Mouse (Mus musculus) heart, embryonic 14.5 days (tissue): ENCODE measurements around the gene Phactr2. TPM values are rescaled to one million over a fixed set of nuclear protein-coding genes. Genes with fewer than 3 reads are reported as not detected.
"Not testable (repeated sequence)": the region's sequence is repeated elsewhere in the genome, so short reads cannot be mapped to it uniquely, and the experiment has no call there.

ENCODE experiments used
- ATAC-seq: fragments of 200-750 bp; cut with Nextera tagmentation; 2 replicates; pipeline ENCODE4 v1.8.0; 2017; ENCODE audit warnings: low read depth, moderate TSS enrichment; ENCODE audit not compliant: insufficient number of reproducible peaks, insufficient read depth, low FRiP score
- H3K27ac ChIP-seq, 2 experiments: fragments of 200-500 bp in 1 of 2; fragments of 300-500 bp in 1 of 2; sonication (generic) in 1 of 2; replicated peaks in 1 of 2; 2 replicates each; pipeline ENCODE4 v1.5.1; 2012 to 2014; ENCODE audit warnings: low read depth in 2 of 2, low read length in 2 of 2, control low read depth in 1 of 2, mild to moderate bottlenecking in 1 of 2, mixed read lengths in 1 of 2; ENCODE audit not compliant: control insufficient read depth in 1 of 2, insufficient read depth in 1 of 2
- H3K27me3 ChIP-seq: fragments of 300-500 bp; sonication (generic); 2 replicates; pipeline ENCODE4 v1.6.1; 2014; ENCODE audit warnings: mild to moderate bottlenecking, low read length, control low read depth; ENCODE audit not compliant: control insufficient read depth, insufficient read depth
- H3K36me3 ChIP-seq: fragments of 300-500 bp; sonication (generic); 2 replicates; pipeline ENCODE4 v1.6.1; 2014; ENCODE audit warnings: mild to moderate bottlenecking, control low read depth, low read length, mixed read lengths; ENCODE audit not compliant: control insufficient read depth, insufficient read depth
- H3K4me1 ChIP-seq, 2 experiments: fragments of 200-500 bp in 1 of 2; fragments of 300-500 bp in 1 of 2; sonication (generic) in 1 of 2; 2 replicates each; pipeline ENCODE4 v1.6.1; 2012 to 2014; ENCODE audit warnings: low read length in 2 of 2, control low read depth in 1 of 2, mixed read lengths in 1 of 2; ENCODE audit not compliant: control insufficient read depth in 2 of 2, insufficient read depth in 2 of 2
- H3K4me2 ChIP-seq: fragments of 300-500 bp; sonication (generic); 2 replicates; pipeline ENCODE4 v1.6.1; 2014; ENCODE audit warnings: mild to moderate bottlenecking, low read length
- H3K4me3 ChIP-seq, 2 experiments: fragments of 200-500 bp in 1 of 2; fragments of 300-500 bp in 1 of 2; sonication (generic) in 1 of 2; 2 replicates each; pipeline ENCODE4 v1.5.1; 2012 to 2014; ENCODE audit warnings: low read length in 2 of 2, mild to moderate bottlenecking in 2 of 2, control low read depth in 1 of 2, low read depth in 1 of 2, moderate library complexity in 1 of 2; ENCODE audit not compliant: control insufficient read depth in 1 of 2, insufficient read depth in 1 of 2
- H3K9ac ChIP-seq: fragments of 300-500 bp; sonication (generic); 2 replicates; pipeline ENCODE4 v1.6.1; 2014; ENCODE audit warnings: mild to moderate bottlenecking, low read length
- H3K9me3 ChIP-seq: fragments of 300-500 bp; sonication (generic); 2 replicates; pipeline ENCODE4 v1.6.1; 2016; ENCODE audit warnings: low read length, control low read depth; ENCODE audit not compliant: control insufficient read depth
- WGBS: fragments of 180-500 bp; shearing (Covaris S2); extraction: QIAGEN DNeasy Blood & Tissue Kit; methylation state at CpG from one replicate; pipeline ENCODE4 v1.1.7; 2014; 5-methylcytosine and 5-hydroxymethylcytosine counted together
- polyA plus RNA-seq: library from polyadenylated mRNA; unstranded; fragments of >200 nt; fragmentation: Nextera tagmentation; extraction: Ambion mirVana; gene quantifications from 2 replicates; pipeline ENCODE4 v1.2.1, GENCODE M21; 2014

Phactr2 gene
- polyA plus RNA-seq, 1 experiment from 2014 or later, result 80.1 TPM

DNA sequence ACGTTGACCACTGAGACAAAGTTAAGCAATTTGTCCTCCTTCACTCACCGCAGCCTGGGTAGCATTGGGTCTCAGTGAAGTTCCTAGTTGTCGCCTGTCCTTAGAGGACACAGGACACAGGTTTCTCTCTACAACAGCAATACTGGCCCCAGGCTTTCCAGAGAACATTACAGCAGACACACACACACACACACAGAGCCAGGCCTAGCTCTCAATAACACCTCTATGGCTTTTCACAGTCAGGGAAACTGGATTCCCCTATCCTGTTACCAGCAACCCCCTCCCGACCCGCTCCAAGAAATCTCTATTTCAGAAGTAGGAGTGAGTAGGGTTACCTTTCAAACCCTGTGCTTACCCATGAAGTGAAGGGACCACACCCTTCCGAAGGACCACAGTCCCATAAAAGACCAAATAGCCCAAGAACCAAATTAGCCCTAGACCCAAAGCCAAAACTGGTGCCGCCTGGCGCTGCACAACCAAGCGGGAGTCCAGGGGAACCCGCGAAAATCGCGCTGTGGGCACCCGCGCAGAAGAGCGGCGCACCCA is 852 bp downstream of the Phactr2 start:
- Histone ChIP-seq H3K9me3 (no peaks in the 10 kb centered on the region), H3K4me3 (peak overlapping the region; percentile 75 to 92), H3K36me3 (no peaks in the 10 kb centered on the region), H3K4me2 (peak overlapping the region; percentile 96), H3K4me1 (peaks cover 9 to 16% of the 10 kb centered on the region in 2 experiments; a peak in 2 of 4 replicates), H3K9ac (peak overlapping the region; percentile 69), H3K27me3 (peaks cover 11% of the 10 kb centered on the region; the same call in 1 of the 2 replicates), H3K27ac (no peak overlapping the region)
- 13% methylated on average over 17 of the region's 17 CpGs for WGBS
- no peak for ATAC-seq

DNA sequence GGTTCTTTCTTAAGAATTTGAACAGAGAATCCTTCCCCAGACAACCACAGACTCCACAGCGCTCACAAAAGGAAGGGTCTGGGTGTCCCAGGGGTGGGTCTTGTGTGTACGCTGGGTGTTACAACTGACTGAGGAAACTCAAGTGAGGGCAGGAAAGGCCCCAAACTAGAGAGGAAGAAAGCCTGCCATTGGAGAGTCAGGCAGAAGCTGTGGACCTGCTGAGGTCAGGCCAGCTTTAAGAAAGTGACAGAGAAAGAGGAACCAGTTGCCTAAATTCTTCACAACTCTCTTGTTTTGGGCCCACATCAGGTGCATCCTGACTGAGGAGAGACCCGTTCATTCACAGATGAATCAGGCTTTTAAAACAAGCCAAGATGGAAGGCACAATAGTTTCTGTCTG is 4.0 kb downstream of the Phactr2 start:
- H3K9me3 ChIP-seq, result no peaks in the 10 kb centered on the region
- peaks cover 8% of the 10 kb centered on the region; the same call in 1 of the 2 replicates for H3K27me3 ChIP-seq
- no peak overlapping the region for H3K4me2 ChIP-seq
- ATAC-seq, result no peak
- no peak overlapping the region for H3K27ac ChIP-seq
- no peaks in the 10 kb centered on the region for H3K36me3 ChIP-seq
- no peak overlapping the region for H3K4me3 ChIP-seq
- peaks cover 9 to 22% of the 10 kb centered on the region in 2 experiments; a peak in 2 of 4 replicates for H3K4me1 ChIP-seq
- 87% methylated on average over 3 of the region's 3 CpGs for WGBS
- no peak overlapping the region for H3K9ac ChIP-seq

DNA sequence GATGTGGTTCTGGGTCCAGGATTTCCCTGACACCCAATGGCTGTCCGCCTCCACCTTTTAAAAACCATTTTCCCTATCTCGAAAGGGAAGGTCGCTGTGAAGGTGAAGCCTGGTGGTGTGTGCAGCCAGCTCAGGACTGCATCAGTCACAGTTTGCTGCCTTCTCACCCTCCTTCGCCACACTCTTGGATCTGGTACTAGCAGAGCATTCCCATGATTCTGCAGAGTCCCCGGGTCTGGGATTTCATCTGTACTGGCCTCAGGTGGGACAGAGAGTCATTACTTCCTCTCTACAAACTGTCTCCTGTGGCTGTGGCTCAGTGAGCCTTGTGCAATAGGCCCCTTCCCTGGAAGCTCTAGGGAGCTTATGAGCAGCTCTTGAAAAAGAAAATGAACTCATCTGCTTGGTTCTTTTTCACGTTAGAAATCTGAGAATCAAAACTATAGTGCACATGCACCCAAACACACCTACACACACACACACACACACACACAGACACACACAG is 6.1 kb downstream of the Phactr2 start:
- H3K36me3 ChIP-seq, H3K9me3 ChIP-seq, ATAC-seq, H3K27ac ChIP-seq, H3K9ac ChIP-seq, H3K4me1 ChIP-seq, H3K4me2 ChIP-seq, H3K27me3 ChIP-seq, H3K4me3 ChIP-seq: not testable (repeated sequence)
- 60% methylated on average over 6 of the region's 6 CpGs for WGBS

GRCm38 (mm10) chr10:13466925-13467324 is 7.3 kb downstream of the Phactr2 start:
- Histone ChIP-seq H3K27me3 (no peaks in the 10 kb centered on the region; the same call in 1 of the 2 replicates), H3K9me3 (no peaks in the 10 kb centered on the region), H3K4me3 (no peak overlapping the region), H3K36me3 (no peaks in the 10 kb centered on the region), H3K4me2 (no peak overlapping the region), H3K27ac (no peak overlapping the region), H3K9ac (no peak overlapping the region), H3K4me1 (peaks cover 0 to 8% of the 10 kb centered on the region in 2 experiments; a peak in 1 of 4 replicates)
- 65% methylated on average over 5 of the region's 5 CpGs for WGBS
- no peak for ATAC-seq

DNA sequence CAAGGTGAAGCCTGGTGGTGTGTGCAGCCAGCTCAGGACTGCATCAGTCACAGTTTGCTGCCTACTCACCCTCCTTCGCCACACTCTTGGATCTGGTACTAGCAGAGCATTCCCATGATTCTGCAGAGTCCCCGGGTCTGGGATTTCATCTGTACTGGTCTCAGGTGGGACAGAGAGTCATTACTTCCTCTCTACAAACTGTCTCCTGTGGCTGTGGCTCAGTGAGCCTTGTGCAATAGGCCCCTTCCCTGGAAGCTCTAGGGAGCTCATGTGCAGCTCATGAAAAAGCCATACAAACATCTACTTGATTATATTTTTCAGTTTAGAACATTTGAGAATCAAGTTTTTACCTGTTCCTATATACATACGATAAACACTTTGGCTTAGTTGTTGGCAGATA is 9.9 kb downstream of the Phactr2 start:
- 79% methylated on average over 3 of the region's 3 CpGs for WGBS
- H3K27me3 ChIP-seq, H3K36me3 ChIP-seq, H3K27ac ChIP-seq, ATAC-seq, H3K9ac ChIP-seq, H3K4me2 ChIP-seq, H3K4me1 ChIP-seq, H3K9me3 ChIP-seq, H3K4me3 ChIP-seq: not testable (repeated sequence)

DNA sequence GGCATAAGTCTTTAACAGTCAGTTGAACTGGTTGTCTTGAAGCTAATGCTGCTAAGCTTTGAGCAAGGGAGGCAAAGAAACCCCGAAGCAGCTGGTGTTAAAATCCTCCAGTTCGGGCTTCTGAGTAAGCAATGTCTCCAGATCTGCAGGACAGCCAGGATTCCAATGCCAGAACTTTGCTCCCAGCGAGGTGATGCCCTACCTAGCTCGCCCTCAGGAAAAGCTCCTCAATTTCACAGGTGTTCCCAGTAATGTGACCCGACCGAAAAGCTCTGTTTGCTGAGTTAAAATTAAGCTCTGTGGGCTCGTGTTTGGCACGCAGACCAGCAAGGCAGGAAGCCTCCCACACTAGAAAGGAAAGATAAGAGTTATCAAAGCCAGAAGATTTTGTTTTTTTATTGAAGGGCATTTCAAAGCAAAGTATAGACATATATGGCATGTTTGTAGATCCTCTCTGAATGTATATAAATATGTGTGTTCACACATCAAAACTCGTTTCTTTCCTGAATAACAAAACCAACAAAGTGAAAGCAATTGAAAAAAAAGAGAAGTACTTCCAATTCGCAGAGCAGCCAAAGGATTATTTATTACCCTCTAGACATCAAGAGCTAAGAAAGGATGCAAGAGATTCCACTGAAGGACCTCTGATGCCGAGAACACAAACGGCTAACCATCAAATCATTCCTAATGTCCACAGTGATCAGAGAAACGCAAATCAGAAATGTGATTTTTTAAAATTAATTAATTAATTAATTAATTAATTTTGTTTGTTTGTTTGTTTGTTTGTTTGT is 20.8 kb downstream of the Phactr2 start:
- H3K27ac ChIP-seq, result no peak overlapping the region
- no peaks in the 10 kb centered on the region for H3K36me3 ChIP-seq
- no peak overlapping the region for H3K4me3 ChIP-seq
- H3K4me1 ChIP-seq, result peaks cover 3 to 6% of the 10 kb centered on the region in 2 experiments; a peak in 2 of 4 replicates
- no peak overlapping the region for H3K9ac ChIP-seq
- ATAC-seq, result no peak
- no peaks in the 10 kb centered on the region for H3K9me3 ChIP-seq
- no peak overlapping the region for H3K4me2 ChIP-seq
- no peaks in the 10 kb centered on the region for H3K27me3 ChIP-seq
- 66% methylated on average over 13 of the region's 13 CpGs for WGBS

- H3K27ac ChIP-seq, result no peak overlapping the region
- H3K4me2 ChIP-seq, result no peak overlapping the region
- 82% methylated on average over 6 of the region's 6 CpGs for WGBS
- H3K9ac ChIP-seq, result no peak overlapping the region
- H3K4me1 ChIP-seq, result peaks cover 6 to 18% of the 10 kb centered on the region in 2 experiments
- H3K4me3 ChIP-seq, result no peak overlapping the region
- H3K36me3 ChIP-seq, result no peaks in the 10 kb centered on the region
- no peak for ATAC-seq
- no peaks in the 10 kb centered on the region for H3K27me3 ChIP-seq
- H3K9me3 ChIP-seq, result no peaks in the 10 kb centered on the region
Observed at GRCm38 (mm10) chr10:13451640-13452039, 22.6 kb downstream of the Phactr2 start.
